Mouse (Mus musculus) gastrocnemius, adult 2 months (tissue): ENCODE measurements around the gene Dek. TPM values are rescaled to one million over a fixed set of nuclear protein-coding genes. Genes with fewer than 3 reads are reported as not detected.

Experiments
- DNase-seq: peaks from one replicate; pipeline ENCODE4 v3.0.0; 2022
- H3K27ac ChIP-seq: fragments of 200-600 bp; 2 replicates; pipeline ENCODE4 v1.8.1; 2022; ENCODE audit warnings: mild to moderate bottlenecking
- H3K4me3 ChIP-seq: fragments of 200-600 bp; 2 replicates; pipeline ENCODE4 v1.8.1; 2022; ENCODE audit warnings: mild to moderate bottlenecking, moderate library complexity
- CTCF ChIP-seq: fragments of 200-600 bp; IDR thresholded peaks from 2 replicates; pipeline ENCODE4 v1.8.1; 2022; ENCODE audit warnings: antibody characterized with exemption, mild to moderate bottlenecking, moderate library complexity
- intact Hi-C: fragments of 180-260 bp; cut with DNase I; formaldehyde crosslinking; loops from one replicate; pipeline ENCODE4 v1.15.1; 2025
- long read RNA-seq, 2 experiments: library from polyadenylated mRNA; stranded (forward); transcript quantifications; one replicate each; pipeline ENCODE4 v2.0.0; 2021
- total RNA-seq, 2 experiments: library from RNA; stranded (reverse); gene quantifications; 2 replicates each; pipeline ENCODE4 v1.2.3; 2021

Dek gene
- 10 to 100 TPM; 34.8 to 35.4 TPM for total RNA-seq
- long read RNA-seq, experiment 1, transcript Dek-201 (11 exons, 2,556 nt) = major isoform, 36 of 55 reads
- long read RNA-seq, experiment 1, partial matches to known transcripts = 2 of 55 reads
- long read RNA-seq, experiment 1, other reads (novel, unspliced or antisense) = 17 of 55 reads
- long read RNA-seq, experiment 2, transcript Dek-201 (11 exons, 2,556 nt) = major isoform, 41 of 76 reads
- long read RNA-seq, experiment 2, partial matches to known transcripts = 1 of 76 reads
- long read RNA-seq, experiment 2, other reads (novel, unspliced or antisense) = 34 of 76 reads

DNA sequence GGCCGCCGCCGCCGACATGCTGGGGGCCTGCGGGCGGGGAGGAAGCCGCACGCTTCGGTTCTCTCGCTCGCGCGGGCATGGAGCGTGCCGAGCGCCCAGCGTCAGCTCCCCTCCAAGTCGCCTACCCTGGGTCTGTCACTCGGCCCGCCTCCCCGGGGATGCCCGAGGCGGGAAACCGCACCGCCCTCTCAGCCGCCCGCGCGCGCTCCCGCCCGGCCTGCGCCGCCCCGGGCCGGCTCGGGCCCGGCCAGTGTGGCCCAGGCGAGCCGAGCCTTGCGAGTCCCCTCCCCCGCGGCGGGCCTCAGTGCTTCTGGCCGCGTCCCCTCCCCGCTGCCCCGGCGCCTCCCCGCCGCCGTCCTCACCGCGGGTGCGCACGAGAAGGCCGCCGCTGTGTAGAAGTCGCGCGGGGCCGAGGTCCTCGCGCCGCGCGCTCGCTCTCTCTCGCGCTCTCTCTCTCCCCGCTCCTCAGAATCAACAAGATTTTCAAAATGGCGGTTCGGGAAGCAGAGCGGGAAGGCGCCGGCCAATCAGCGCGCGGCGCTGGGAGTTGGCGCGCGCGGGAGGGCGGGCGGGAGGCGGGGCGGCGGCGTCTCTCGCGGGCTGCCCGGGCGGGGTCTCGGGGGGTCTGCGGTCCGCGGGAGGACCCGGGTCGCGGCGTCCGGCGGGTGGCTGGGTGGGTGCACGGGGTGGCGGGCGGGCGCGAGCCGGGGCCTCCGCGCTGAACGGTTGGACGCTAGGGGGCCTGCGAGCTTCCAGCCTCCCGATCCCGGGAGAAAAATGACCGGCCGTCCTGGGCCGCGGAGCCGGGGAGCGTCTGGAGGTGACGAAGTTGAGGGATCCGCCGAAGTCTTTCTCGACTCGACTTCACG, at the start of gene Dek:
Dek (minus strand) TSS at position 491 of the 869 bp plus-strand sequence.
- H3K27ac ChIP-seq = peak within 1 kb of the TSS; percentile 98
- intact Hi-C loops = no loop called here
- peak; percentile 88 for DNase-seq
- TF ChIP-seq CTCF = peak; percentile 73
- H3K4me3 ChIP-seq = peak within 1 kb of the TSS; percentile 97

DNA sequence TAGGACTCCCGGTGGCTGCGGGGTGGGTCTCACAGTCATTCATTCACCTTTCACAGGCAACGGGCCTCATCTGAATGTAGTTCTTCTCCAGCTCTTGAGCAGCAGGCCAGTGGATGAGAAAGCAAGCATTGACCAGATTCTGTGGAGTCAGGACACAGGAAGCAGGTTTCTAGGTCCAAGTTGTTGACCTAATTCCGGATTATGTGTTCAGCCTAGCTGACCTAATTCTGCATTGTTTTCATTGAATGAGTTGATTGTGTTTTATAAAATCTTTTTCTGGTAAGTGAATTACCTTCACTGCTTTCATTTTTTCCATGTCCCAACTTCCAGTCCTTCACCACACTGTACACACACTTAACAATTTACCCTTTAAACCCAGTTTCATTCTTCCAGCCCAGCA, 48.9 kb upstream of the Dek start:
- Histone ChIP-seq H3K4me3 (no peak overlapping the region), H3K27ac (peak overlapping the region; percentile 69)
- DNase-seq = no peak
- intact Hi-C loops = loop anchor here (5.0 kb wide), 1 partner anchor 72 kb away; no protein-coding TSS in a partner anchor
- TF ChIP-seq CTCF = no peak

DNA sequence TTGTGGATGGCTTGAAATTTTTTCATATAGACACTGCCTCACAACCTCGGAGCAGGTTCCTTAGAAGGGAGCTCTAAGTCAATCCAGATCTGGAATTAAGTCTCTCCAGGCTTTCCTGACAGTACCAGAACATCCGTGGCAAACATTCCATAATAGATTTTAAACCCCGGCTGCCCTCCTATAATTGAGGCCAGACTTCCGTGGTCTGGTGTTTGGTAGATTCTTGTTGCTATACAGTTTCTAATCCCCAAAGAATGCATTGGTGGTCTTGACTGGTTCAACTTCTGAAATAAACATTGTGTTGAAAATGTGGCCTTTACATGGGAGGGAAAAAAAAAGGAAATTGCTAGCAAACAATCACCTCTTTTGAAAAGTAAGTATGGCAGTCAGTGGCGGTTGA, 47.2 kb upstream of the Dek start:
- no peak for DNase-seq
- intact Hi-C loops = loop anchor here (5.0 kb wide), 1 partner anchor 74 kb away; no protein-coding TSS in a partner anchor
- Histone ChIP-seq H3K4me3 (no peak overlapping the region), H3K27ac (no peak overlapping the region)
- no peak for TF ChIP-seq CTCF

DNA sequence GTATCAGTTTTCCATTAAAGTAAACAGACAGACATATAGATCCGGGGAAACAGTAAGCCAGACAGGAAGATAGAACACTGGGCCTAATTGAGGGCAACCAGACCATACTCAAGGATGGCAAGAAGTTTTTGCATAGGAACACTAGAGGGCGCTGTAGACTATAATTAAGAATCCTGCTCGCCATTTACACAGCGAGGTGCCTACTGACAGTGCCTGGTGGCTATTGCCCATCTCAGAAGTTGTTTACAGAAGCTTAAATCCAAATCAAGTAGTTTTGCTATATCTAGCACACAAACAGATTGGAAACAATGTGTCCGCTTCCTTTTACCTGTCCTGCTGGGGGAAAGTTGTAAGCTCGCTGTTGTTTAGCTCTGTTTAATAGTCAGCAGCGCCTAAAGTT, 46.4 kb upstream of the Dek start:
- peak; percentile 81 for TF ChIP-seq CTCF
- intact Hi-C loops = loop anchor here (1.0 to 5.0 kb wide), 2 partner anchors 75 to 136 kb away; no protein-coding TSS in a partner anchor
- DNase-seq = peak; percentile 35
- no peak overlapping the region for H3K4me3 ChIP-seq
- no peak overlapping the region for H3K27ac ChIP-seq

DNA sequence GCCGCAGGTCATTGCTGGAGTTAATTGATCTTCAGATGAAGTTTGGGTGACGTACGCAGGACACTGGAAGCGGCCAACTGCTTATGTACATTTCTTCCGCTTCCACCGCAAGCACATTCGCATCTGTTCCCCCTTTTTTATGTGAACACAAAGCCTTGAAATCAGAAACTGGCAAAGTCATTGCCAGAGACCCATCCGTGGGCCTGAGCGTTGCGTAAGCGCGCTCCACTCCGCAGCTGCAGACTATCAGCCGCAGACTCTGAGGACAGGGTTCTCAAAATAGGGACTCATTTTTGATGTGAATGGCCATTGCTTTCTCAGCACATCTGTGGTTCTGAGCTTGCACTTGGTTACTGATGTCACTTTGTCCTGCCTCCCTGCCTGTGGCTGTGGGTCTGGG, 45.1 kb upstream of the Dek start:
- H3K4me3 ChIP-seq = no peak overlapping the region
- intact Hi-C loops = loop anchor here (5.0 kb wide), 1 partner anchor 76 kb away; no protein-coding TSS in a partner anchor
- no peak overlapping the region for H3K27ac ChIP-seq
- TF ChIP-seq CTCF = no peak
- DNase-seq = peak; percentile 36

DNA sequence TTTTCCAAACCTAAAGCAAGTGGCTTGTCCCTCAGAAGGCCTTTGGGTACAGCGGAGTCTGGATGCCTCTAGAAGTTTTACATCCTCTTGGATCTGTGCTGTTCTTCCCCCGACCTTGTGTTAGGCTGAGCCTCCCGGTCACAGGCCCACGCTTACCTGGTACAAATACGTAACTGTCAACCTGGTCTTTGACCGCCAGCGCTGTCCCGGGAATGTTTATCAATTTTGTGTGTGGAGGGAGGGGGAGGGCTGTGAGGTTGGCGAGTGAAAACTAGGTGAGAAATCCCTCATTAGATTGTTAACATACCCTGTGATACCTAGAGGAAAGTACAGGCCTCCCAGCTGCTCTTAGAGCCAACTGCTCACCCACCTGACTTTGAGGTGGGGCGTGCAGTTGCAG, 44.0 kb upstream of the Dek start:
- intact Hi-C loops = loop anchor here (5.0 kb wide), 1 partner anchor 77 kb away; no protein-coding TSS in a partner anchor
- no peak overlapping the region for H3K27ac ChIP-seq
- no peak for TF ChIP-seq CTCF

DNA sequence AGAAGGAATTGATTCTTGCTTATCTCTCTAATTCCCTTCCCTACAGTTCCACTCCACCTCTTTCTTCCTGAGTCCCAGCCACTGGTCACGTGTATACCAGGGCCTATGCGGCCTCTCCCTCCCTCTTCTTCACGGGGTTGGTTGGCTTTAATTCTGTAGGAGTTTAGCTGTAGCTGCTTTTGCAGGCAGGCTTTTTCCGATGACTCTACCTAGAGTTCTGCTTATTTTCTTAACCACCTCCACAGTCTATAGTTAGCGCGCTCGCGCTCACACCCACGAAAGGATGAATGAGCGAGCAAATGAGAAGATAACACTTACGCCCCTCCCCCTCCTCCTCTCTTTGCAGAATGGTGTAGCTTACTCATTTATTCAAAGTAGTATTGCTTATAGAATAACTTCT, 42.6 kb upstream of the Dek start:
- Histone ChIP-seq H3K4me3 (no peak overlapping the region), H3K27ac (no peak overlapping the region)
- DNase-seq = no peak
- intact Hi-C loops = no loop called here
- no peak for TF ChIP-seq CTCF

More for the DNA sequence above, 44.0 kb upstream of the Dek start:
- no peak for DNase-seq
- no peak overlapping the region for H3K4me3 ChIP-seq

DNA sequence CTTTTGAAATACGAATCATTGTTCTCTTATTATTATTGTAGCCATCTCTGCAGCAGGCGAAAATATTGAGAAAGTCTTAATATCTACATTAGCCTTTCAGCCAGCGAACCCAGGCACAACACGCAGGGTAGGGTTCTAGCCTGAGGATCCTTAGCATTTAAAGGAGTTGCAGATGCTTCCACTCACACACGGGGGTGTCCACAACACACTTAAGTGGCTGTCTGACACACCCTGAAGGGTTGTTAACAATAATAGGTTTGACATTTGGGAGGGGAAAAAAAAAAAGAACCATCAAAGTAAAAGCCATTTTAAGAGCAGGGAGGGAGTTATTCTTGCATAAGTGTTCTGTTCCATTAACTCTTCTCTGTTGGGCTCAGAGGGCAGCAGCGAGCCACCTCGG, 40.4 kb upstream of the Dek start:
- Histone ChIP-seq H3K27ac (peak overlapping the region; percentile 16; the same call in 1 of the 2 replicates), H3K4me3 (no peak overlapping the region)
- intact Hi-C loops = no loop called here

DNA sequence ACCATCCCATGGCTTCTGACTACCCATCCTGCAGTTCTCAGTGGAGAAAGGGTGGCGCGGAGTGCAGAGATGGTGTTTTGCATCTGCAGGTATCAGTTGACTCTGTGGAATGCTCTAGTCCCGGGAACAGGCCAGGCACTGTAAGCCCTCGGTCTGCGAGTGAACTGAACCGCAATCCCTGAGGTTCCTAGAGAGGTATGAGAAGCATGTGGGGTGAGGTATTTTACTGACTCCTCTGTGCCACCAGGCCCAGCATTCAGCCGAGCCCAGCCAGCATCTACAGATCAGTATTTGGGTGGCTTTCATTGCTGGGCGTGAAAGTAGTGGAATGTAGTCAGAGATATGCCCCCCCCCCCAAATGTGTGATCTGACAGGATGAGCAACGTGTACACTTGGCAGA, 39.9 kb upstream of the Dek start:
- DNase-seq = no peak
- Histone ChIP-seq H3K27ac (peak overlapping the region; percentile 16; the same call in 1 of the 2 replicates), H3K4me3 (no peak overlapping the region)
- intact Hi-C loops = no loop called here
- no peak for TF ChIP-seq CTCF

More for the DNA sequence above, 40.4 kb upstream of the Dek start:
- TF ChIP-seq CTCF = no peak
- no peak for DNase-seq

DNA sequence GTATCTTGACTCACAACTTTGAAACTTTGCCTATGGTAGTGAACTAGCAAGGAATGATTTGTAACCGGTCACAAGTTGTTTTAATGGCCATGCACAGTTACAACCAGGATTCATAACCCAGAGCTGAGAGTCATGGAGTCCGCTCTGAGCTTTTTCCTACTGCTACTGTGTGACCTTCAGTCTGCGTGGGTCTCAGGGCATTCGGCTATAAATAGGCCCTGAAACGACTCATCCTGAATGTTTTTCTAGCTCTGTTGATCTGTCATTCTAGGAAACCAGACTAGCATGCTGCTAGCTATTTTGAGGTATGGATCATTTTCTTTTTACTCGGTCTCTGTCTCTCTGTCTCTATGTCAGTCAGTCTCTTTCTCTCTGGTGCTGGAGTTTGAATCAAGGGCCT, 36.8 kb upstream of the Dek start:
- DNase-seq = no peak
- H3K27ac ChIP-seq = peak overlapping the region; percentile 89

DNA sequence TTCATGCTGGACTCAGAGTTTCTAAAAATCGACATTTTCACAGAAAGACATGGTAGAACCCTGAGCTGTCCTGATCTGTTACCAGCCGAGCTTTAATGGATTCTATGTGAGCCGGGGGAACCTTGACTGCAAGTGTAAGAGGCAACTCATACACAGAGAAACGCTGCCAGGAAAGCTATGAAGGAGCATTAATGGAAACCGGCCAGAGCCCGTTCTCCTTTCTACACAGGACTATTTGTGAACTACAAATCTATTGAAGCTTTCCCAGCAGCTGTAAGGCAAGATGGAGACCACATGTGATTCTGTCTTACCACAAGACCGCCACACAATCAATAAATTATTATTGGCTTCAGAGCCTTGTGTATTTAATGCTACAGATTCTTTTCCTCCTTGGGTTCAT, 29.7 kb upstream of the Dek start:
- DNase-seq = no peak
- no peak for TF ChIP-seq CTCF
- H3K4me3 ChIP-seq = no peak overlapping the region
- H3K27ac ChIP-seq = no peak overlapping the region
- intact Hi-C loops = no loop called here

More for the DNA sequence above, 36.8 kb upstream of the Dek start:
- H3K4me3 ChIP-seq = peak overlapping the region; percentile 42
- intact Hi-C loops = no loop called here
- no peak for TF ChIP-seq CTCF

DNA sequence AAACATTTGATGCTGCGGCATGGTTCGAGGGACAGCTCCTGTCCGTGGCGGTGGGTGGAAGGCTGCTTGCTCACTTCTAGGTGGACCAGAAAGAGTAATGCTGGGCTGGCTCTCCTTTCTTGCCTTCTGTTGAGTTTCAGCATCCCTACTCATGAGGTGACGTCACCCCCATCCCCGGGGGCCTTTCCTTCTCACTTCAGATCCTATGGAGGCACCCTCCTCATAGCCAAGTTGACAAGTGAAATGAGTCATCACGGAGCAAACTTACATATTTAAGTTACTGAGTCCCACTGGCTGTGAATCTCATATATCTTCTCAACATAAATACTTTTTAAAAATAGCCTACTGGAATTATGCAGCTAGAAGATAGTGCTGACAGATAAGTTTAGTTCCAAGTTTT, 28.8 kb upstream of the Dek start:
- Histone ChIP-seq H3K4me3 (no peak overlapping the region), H3K27ac (no peak overlapping the region)
- intact Hi-C loops = no loop called here

DNA sequence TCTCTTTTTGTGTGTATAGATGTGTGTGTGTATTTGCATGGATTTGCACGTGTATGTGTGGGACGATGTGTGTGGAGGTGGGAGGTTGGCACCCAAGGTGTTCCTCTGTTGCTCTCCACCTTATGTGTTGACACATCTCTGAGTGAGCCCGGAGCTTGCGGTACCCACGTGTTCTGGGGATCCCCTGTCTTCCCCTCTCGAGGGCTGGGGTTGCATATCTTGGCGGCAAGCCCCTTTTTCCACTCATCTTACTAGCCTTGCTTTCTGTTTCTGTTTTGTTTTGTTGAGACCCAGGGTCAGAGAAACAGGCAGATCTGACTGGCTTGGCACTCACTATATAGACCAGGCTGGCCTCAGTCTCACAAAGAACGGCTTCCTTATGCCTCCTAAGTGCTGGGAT, 27.1 kb upstream of the Dek start:
- Histone ChIP-seq H3K27ac (no peak overlapping the region), H3K4me3 (no peak overlapping the region)
- intact Hi-C loops = no loop called here
- no peak for TF ChIP-seq CTCF
- DNase-seq = no peak

More for the DNA sequence above, 28.8 kb upstream of the Dek start:
- DNase-seq = no peak
- TF ChIP-seq CTCF = no peak
